Mouse (Mus musculus) forebrain, embryonic 14.5 days (tissue): ENCODE data around the gene Fermt2. TPM values are rescaled to one million over a fixed set of nuclear protein-coding genes. Genes with fewer than 3 reads are reported as not detected.

Source experiments
- ATAC-seq: fragments of 200-750 bp; cut with Nextera tagmentation; 2 replicates; pipeline ENCODE4 v1.8.0; 2017; ENCODE audit warnings: mild to moderate bottlenecking, moderate library complexity
- DNase-seq: peaks from one replicate; pipeline ENCODE4 v3.0.0-alpha.2; 2015; ENCODE audit warnings: low spot score
- H3K27ac ChIP-seq: fragments of 300-500 bp; sonication (generic); 2 replicates; pipeline ENCODE4 v1.5.1; 2014; ENCODE audit warnings: low read depth, mild to moderate bottlenecking, control low read depth, low read length, moderate library complexity
- H3K27me3 ChIP-seq: fragments of 300-500 bp; sonication (generic); replicated peaks from 2 replicates; pipeline ENCODE4 v1.6.1; 2014; ENCODE audit warnings: low read length, control low read depth, mixed read lengths; ENCODE audit not compliant: control insufficient read depth, insufficient read depth
- H3K36me3 ChIP-seq: fragments of 300-500 bp; sonication (generic); 2 replicates; pipeline ENCODE4 v1.6.1; 2014; ENCODE audit warnings: low read length, control low read depth; ENCODE audit not compliant: control insufficient read depth, insufficient read depth
- H3K4me1 ChIP-seq: fragments of 300-500 bp; sonication (generic); 2 replicates; pipeline ENCODE4 v1.6.1; 2014; ENCODE audit warnings: antibody characterized with exemption, low read length, control low read depth; ENCODE audit not compliant: control insufficient read depth, insufficient read depth
- H3K4me2 ChIP-seq: fragments of 300-500 bp; sonication (generic); 2 replicates; pipeline ENCODE4 v1.6.1; 2014; ENCODE audit warnings: mild to moderate bottlenecking, control low read depth, low read length
- H3K4me3 ChIP-seq: fragments of 300-500 bp; sonication (generic); 2 replicates; pipeline ENCODE4 v1.5.1; 2014; ENCODE audit warnings: low read depth, low read length, control low read depth
- H3K9ac ChIP-seq: fragments of 300-500 bp; sonication (generic); 2 replicates; pipeline ENCODE4 v1.6.1; 2014; ENCODE audit warnings: mild to moderate bottlenecking, low read length, control low read depth, moderate library complexity
- H3K9me3 ChIP-seq: fragments of 300-500 bp; sonication (generic); replicated peaks from 2 replicates; pipeline ENCODE4 v1.6.1; 2016; ENCODE audit warnings: low read length, control low read depth, mixed read lengths; ENCODE audit not compliant: control insufficient read depth
- WGBS: fragments of 180-500 bp; shearing (Covaris S2); extraction: QIAGEN DNeasy Blood & Tissue Kit; methylation state at CpG from one replicate; pipeline ENCODE4 v1.1.7; 2014; 5-methylcytosine and 5-hydroxymethylcytosine counted together
- polyA plus RNA-seq: library from polyadenylated mRNA; unstranded; fragments of >200 nt; fragmentation: Nextera tagmentation; extraction: Ambion mirVana; gene quantifications from 2 replicates; pipeline ENCODE4 v1.2.1, GENCODE M21; 2014

Fermt2 gene
- polyA plus RNA-seq, 1 experiment from 2014 or later, result 68.4 TPM

DNA sequence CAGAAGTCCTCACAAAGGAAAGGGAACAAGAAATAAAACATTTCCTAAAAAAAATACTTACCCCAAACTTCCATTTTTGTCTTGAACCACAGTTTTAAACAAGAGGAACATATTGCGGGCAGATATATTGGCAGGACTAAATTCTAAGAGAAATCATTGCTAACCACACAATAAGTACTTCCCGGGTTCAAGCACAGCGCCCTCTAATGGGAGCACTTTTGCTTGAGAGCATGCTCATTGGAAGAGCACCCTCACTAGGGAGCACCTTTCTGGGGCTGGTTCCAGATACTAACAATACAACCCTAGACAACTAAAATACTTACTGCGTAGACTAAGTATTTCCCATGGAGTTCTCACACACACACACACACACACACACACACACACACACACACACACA lies 22.5 kb upstream of the Fermt2 start:
- Histone ChIP-seq H3K9ac (no peak overlapping the region), H3K4me1 (no peaks in the 10 kb centered on the region), H3K27ac (no peak overlapping the region), H3K36me3 (no peaks in the 10 kb centered on the region), H3K9me3 (no peaks in the 10 kb centered on the region), H3K27me3 (no peaks in the 10 kb centered on the region), H3K4me2 (no peak overlapping the region), H3K4me3 (no peak overlapping the region)
- 87% methylated on average over 4 of the region's 4 CpGs for WGBS
- DNase-seq (no peak), ATAC-seq (no peak)

DNA sequence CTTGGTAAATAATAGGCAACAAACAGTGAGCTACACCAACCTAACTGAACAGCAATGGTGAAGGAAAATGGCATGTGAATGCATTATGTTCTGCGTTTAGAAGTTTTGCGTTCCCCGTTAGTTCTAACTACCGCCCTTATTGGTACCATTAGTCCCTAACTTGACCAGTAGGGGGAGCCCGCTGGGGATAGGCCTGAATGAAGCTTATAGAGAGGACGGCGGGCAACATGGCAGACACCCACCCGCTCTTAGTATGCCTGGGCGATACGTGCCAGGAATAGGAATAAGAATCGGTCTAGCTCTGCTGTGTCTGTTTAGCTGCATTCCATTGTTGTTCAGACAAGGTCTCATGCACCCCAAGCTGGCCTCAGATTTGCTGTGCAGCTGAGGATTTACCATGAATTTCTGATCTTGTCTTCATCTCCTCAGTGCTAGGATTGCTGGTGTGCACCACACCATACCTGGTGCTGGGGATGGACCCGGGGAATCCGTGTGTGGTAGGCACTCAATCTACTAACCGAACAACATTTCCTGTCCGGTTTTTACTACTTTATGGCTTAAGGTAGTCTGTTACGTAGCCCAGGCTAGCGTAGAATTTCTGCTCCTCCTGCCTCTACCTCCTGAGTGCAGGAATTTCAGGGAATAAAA lies 21.3 kb upstream of the Fermt2 start:
- no peaks in the 10 kb centered on the region for H3K27me3 ChIP-seq
- H3K4me2 ChIP-seq, result 0 out of 2 replicates have a peak overlapping the region, but pooled peaks have one; percentile 3
- no peak overlapping the region; the same call in 1 of the 2 replicates for H3K9ac ChIP-seq
- no peaks in the 10 kb centered on the region for H3K4me1 ChIP-seq
- H3K36me3 ChIP-seq, result no peaks in the 10 kb centered on the region
- no peak overlapping the region for H3K27ac ChIP-seq
- H3K4me3 ChIP-seq, result no peak overlapping the region
- WGBS, result 54% methylated on average over 17 of the region's 17 CpGs
- H3K9me3 ChIP-seq, result no peaks in the 10 kb centered on the region
- peak; percentile 89 for ATAC-seq
- DNase-seq, result peak; percentile 80

DNA sequence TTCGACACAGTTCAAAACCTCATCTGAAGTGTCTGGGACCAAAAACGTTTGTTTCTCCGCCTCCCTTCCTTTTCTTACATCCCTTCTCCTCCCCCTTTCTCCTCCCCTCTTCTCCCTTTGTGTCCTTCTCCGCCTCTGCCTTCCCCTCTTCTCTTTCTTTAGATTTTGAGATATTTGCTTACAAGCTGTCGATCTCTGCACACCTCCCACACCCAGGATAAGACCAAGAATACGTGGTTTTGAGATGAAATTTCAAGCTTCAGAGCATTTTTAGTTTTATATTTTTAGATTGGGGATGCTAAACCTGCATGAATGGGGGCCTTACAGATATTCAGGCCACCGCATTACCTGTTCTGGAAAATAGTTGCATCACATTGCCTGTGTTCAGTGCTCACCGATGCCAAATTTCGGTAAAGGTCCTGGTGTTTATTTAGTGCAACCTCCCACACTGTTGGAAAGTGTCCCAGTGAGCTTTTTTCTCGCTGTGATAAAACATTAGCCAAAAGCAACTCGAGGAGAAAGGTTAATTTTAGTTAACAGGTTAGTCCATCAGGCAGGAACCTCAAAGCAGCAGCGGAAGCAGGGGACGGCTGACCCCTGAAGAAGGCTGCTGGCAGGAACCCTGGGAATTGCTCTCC lies 20.2 kb upstream of the Fermt2 start:
- Histone ChIP-seq H3K9ac (no peak overlapping the region), H3K4me2 (no peak overlapping the region), H3K36me3 (no peaks in the 10 kb centered on the region), H3K4me1 (no peaks in the 10 kb centered on the region), H3K27me3 (no peaks in the 10 kb centered on the region), H3K4me3 (no peak overlapping the region), H3K27ac (no peak overlapping the region), H3K9me3 (no peaks in the 10 kb centered on the region)
- WGBS, result 80% methylated on average over 13 of the region's 13 CpGs
- ATAC-seq (no peak), DNase-seq (no peak)

DNA sequence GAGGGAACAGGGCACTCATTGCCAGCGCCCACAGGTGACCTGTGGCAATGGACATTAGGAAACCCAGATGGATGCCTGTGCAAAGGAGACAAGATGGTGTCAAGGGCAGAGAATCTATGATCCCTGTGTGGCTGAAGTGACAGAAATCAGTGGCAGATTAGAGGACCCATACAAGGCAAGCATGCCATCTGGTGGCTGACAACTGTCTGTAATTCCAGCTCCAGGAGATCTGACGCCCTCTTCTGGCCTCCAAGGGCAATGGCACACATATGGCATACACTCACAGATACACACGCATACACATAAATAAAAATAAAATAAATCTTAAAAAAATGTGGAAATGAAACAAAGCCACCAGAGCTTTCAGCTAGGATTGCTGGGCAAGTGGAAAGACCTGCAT lies 18.2 kb upstream of the Fermt2 start:
- H3K4me3 ChIP-seq, result no peak overlapping the region
- no peaks in the 10 kb centered on the region for H3K4me1 ChIP-seq
- ATAC-seq (no peak), DNase-seq (no peak)
- H3K27ac ChIP-seq, result no peak overlapping the region
- H3K4me2 ChIP-seq, result no peak overlapping the region
- 76% methylated on average over 3 of the region's 3 CpGs for WGBS
- no peaks in the 10 kb centered on the region for H3K27me3 ChIP-seq
- H3K9me3 ChIP-seq, result no peaks in the 10 kb centered on the region
- no peaks in the 10 kb centered on the region for H3K36me3 ChIP-seq
- H3K9ac ChIP-seq, result no peak overlapping the region

DNA sequence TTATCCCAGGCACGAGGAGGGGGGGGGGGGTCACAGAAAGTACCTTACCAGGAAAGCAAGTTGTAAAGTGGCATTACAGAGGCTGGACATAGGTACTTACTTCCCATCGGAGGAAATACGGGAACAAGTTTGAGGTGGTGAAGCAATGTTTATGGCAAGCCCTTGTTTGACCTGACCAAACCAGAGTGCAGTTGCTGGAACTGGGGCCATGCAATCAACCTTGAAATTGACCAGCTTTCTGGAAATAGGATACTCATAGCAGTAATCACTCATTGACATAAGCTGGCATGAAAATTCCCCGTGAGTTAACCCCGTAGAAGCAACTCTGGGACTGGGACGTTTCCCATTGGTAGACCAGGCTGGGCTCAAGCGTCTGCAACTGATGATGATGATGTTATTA lies 15.0 kb upstream of the Fermt2 start:
- H3K27ac ChIP-seq, result no peak overlapping the region
- H3K4me3 ChIP-seq, result no peak overlapping the region
- no peaks in the 10 kb centered on the region for H3K36me3 ChIP-seq
- DNase-seq (no peak), ATAC-seq (no peak)
- WGBS, result 93% methylated on average over 7 of the region's 7 CpGs
- no peaks in the 10 kb centered on the region; the same call in 1 of the 2 replicates for H3K4me1 ChIP-seq
- no peak overlapping the region for H3K4me2 ChIP-seq
- no peaks in the 10 kb centered on the region for H3K9me3 ChIP-seq
- H3K27me3 ChIP-seq, result no peaks in the 10 kb centered on the region
- no peak overlapping the region for H3K9ac ChIP-seq

DNA sequence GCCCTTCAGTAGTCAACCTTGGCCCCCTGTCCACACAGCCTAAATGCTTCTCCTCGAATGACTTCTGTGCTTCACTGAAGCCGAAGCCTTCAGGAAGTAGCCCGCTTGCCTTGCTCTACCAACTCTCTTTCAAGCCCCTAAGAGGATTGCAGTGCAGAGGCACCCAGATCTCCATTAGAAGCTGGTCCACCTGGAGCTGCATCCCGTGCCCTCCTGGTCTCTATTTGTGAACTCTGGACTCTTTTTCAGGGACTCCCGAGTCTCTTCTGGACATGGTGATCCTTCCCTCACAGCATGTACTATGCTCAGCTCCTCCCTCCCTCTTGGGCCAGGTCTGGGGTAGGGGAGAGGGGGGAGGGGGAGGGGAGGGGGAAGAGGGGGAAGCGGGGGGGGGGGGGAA lies 14.1 kb upstream of the Fermt2 start:
- Histone ChIP-seq H3K4me3 (no peak overlapping the region), H3K9me3 (no peaks in the 10 kb centered on the region), H3K27ac (no peak overlapping the region), H3K9ac (no peak overlapping the region), H3K4me2 (no peak overlapping the region), H3K4me1 (peaks cover 2% of the 10 kb centered on the region; the same call in 1 of the 2 replicates), H3K36me3 (no peaks in the 10 kb centered on the region), H3K27me3 (no peaks in the 10 kb centered on the region)
- ATAC-seq, result no peak
- 84% methylated on average over 5 of the region's 6 CpGs for WGBS
- no peak for DNase-seq

DNA sequence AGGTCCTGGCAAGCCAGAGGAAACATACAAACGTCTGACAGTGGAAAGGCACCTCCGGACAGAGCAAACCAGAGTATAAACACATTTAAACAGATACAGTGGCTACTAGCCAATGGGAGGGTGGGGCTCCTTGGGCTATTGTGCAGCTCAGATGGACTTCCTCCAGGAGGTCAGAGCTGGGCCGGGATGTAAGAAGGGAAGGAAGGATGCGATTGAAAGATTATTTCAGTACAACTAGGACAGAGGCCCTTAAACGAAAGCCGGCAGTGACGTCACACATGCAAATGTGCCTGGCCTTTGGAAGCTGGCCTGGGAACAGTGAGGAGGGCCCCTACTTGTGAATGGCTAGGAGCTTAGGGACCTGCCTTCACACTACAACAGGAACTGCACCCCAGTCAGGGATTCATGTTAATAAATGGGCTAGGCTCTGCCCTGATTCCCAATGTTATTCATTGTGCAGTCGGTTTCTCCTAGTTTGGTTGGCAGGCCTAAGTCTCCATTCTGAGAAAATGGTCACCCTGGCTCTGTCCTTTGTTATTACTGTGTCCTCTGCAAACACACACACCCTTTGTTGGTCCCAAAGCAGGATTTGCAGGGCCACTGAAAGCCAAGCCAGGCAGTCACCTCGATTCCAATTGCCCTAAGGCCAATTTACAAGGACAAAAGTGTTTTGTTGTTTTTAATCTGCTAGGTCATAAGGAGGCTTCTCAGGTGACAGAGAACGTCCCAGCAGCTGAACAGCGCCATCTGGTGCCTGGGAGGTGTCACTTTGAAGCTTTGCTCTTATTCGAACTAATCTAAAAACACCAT lies 9.9 kb upstream of the Fermt2 start:
- H3K4me2 ChIP-seq, result no peak overlapping the region
- no peaks in the 10 kb centered on the region for H3K27me3 ChIP-seq
- H3K36me3 ChIP-seq, result no peaks in the 10 kb centered on the region
- ATAC-seq (peak; percentile 79), DNase-seq (peak; percentile 85)
- no peaks in the 10 kb centered on the region for H3K9me3 ChIP-seq
- WGBS, result 16% methylated on average over 12 of the region's 12 CpGs
- H3K4me1 ChIP-seq, result peaks cover 2% of the 10 kb centered on the region; the same call in 1 of the 2 replicates
- 0 out of 2 replicates have a peak overlapping the region, but pooled peaks have one; percentile 18 for H3K27ac ChIP-seq
- H3K9ac ChIP-seq, result no peak overlapping the region
- H3K4me3 ChIP-seq, result no peak overlapping the region

DNA sequence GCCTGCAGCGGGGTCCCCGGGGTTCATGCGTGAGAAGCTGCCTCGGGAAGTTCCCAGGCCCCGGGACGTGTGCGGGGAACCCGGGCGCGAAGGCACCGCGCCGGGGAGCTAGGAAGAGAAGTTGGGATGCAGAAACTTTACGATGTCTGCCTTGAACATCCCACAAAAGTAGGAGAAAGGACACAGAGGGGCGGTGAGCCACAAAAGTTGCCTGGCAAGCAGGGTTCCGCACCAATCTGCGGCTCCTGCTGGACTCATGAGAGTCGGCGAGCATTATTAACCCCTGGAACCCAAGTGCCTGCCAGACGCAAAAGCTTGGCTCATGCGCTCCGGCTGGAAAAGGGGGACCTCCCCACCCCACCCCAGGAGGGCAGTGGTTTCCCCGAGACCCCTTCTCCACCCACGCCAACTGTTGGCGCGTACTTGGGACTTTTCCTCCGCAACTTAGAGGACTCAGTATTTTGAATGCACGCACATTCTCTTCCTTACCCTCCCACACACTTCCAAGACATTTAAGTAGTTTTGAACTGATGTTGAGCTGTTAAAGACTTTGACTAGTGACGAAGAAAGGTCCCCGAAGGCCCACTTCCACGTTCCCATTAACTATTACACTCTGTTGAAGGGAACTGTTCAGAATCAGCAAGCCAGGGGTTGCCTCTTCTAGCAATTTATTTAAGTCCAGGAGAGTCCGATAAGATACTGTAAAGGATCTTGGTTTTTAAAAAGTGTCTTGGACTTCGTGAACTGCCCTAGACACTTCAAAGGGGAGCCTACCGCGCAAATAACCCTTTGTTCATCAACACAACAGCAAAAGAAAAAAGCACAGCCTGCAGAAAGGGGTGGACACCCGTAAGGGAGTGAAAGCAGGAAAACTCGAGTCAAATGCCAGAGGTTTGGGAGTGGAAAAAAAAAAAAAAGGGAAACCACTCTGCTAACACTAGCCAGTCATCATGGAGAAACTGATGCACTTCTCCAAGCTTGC lies 737 bp upstream of the Fermt2 start:
- ATAC-seq, result peak; percentile 49
- H3K4me2 ChIP-seq, result peak overlapping the region; percentile 64
- peaks cover 14% of the 10 kb centered on the region for H3K4me1 ChIP-seq
- H3K27ac ChIP-seq, result peak overlapping the region; percentile 93
- no peak for DNase-seq
- H3K27me3 ChIP-seq, result no peaks in the 10 kb centered on the region
- peak overlapping the region; percentile 77 for H3K4me3 ChIP-seq
- H3K9ac ChIP-seq, result peak overlapping the region; percentile 90
- under 1% methylated on average over 37 of the region's 37 CpGs for WGBS
- no peaks in the 10 kb centered on the region for H3K9me3 ChIP-seq
- no peaks in the 10 kb centered on the region for H3K36me3 ChIP-seq
